Mouse (Mus musculus) thymus, postnatal 10 days (tissue): ENCODE data around the gene Osbpl10.

Source experiments
- DNase-seq, 2 experiments: peaks; one replicate each; pipeline ENCODE4 v3.0.0; 2021; ENCODE audit warnings: low spot score in 2 of 2

Gene Osbpl10

DNA sequence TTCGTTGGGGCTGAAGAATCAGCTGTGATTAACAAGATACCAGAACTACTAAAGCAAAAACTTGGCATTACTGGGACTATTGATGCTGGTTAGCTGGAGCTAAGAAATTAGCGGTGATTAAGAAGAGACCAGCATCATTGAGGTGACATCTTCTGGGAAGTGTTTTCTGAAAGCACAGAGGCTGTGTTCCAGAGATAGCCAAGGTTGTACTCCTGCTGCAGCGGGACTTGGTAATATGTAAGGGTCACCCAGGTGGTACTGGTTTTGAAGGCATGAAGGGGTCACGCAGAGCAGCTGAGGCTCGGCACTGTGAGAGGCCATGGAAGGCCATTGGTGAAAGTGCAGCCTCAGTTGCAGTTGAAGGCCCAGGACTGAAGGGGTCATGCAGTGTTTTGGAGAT lies 294.1 kb downstream of the Osbpl10 start:
- peak in 1 of 2 experiments; percentile 33 for DNase-seq

DNA sequence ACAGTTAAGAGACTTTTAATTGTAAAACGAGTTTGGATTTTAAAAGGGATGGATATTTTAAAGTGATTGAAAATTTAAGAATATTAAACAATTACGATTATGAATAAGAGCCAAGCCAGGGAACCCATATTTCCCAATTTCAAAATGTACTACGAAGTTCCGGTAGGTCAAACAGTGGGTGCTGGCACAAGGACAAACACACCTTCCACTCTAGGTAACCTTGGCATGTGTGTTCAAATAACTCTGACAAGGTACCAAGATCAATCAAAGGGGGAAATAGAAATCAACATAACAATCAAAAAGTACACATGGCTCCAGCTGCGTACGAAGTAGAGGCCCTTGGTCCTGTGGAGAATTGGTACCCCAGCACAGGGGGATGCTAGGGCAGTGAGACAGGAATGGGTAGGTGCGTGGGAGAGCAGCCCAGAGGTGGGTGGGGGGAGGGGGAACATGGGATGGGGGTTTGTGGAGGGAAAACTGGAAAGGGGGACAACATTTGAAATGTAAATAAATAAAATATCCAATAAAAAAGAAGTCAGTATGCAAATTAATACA lies 294.8 kb downstream of the Osbpl10 start:
- DNase-seq = no peak

DNA sequence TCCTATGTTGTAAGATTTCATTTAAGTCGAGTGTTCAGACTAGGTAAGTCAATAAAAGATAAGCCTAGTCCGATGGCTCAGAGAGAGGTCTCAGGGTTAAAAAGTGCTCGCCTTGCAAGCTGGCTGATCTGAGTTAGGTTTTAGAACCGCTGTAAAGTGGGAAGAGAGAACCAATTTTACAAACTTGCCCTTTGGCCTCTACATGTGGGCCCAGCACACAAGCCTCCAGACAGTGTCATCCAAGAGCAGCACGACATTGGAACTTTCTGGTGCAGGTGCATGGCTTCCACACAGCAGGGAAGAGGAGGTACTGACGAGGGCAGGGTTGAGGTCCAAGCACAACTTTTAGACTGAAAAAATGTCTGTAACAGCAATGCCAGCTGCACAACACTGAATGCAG lies 296.4 kb downstream of the Osbpl10 start:
- DNase-seq = no peak

- DNase-seq = no peak
Observed at GRCm38 (mm10) chr9:115278641-115279040, 300.3 kb downstream of the Osbpl10 start.
